Mouse (Mus musculus) left cerebral cortex, adult 18-20 months (tissue): ENCODE data around the gene Armh4. TPM values are rescaled to one million over a fixed set of nuclear protein-coding genes. Genes with fewer than 3 reads are reported as not detected.

Source experiments
- DNase-seq, 2 experiments: peaks; one replicate each; pipeline ENCODE4 v3.0.0; 2021 to 2022; ENCODE audit warnings: low spot score in 2 of 2, mixed read lengths in 1 of 2
- total RNA-seq, 2 experiments: library from RNA; stranded (reverse); gene quantifications; 2 replicates each; pipeline ENCODE4 v1.2.3; 2021

Gene Armh4
- total RNA-seq, 2 experiments from 2014 or later = 23.9 to 29.3 TPM

DNA sequence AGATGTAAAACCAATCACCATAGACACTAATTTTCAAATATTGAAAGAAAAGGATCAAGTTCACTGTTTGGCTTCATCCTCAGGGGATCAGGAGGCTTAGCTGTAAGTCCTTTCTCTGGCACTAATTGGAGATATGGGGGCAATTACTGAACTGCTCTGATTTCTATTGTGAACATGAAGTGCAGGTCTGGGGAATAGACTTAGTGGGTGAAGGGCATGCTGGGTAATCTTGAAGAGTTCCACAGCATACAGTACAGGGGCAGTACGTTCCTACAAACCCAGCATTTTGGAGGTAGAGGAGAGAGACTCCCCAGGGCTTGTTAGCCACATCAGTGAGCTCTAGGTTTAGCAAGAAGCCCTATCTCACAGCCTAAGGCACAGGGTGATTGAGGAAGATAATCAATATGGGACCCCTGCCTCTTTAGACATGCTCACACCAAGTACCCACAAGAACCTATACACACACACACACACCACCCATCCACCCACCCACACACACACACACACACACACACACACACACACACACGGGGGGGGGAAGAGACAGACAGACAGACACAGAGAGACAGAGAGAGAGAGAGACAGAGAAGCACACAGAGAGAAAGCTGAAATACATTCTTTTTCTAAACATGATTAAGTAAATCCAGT, 44.6 kb downstream of the Armh4 start:
- DNase-seq = no peak

DNA sequence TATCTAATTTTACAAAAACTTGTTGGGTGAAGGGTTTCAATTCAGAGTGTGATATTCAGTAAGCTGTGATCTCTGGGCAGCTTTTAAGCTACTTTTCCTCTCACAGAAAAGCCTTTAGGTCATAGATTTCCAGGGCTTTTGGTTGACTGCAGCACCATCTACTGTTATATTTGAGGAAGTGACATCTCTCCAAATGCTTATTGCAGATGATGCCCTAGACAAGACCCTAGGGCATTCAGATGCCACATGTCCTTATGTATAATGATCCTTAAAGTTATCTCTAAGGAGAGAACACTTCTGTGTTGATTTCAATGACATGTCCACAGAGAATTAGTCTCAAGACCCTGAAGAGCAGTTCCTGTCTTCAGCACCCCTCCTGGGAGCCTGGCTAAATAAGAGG, 49.2 kb downstream of the Armh4 start:
- no peak for DNase-seq

DNA sequence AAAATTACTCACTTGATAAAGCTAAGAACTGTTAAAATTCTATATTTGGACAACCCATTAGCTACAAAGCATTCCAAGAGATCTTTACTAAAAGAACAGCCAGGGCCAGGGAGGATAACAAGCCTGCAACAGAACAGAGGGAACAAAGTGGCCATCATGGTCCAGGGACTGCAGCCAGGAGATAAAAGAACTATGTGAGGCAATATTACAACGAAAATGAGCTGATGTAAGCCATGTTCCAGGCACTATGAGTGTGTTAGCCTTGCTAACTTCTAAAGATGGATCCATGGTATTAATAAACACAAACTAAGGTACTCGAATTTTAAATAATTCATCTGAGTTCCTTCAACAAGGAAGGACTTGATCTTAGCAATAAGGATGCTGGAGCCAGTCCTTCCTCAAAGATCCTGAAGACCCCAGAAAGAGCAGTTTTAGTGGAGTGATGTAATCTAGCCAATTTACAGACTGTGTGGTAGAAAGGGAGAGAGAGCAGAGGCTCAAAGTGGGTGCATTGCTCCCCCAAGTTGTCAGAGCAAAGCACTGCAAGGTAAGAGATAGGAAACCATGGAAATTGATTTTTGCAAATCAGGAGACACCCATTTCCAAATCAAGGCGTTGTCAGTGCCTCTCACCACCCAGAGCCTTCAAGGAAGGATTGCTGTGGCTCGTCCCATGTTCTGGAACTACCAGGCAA, 59.7 kb downstream of the Armh4 start:
- DNase-seq = no peak

DNA sequence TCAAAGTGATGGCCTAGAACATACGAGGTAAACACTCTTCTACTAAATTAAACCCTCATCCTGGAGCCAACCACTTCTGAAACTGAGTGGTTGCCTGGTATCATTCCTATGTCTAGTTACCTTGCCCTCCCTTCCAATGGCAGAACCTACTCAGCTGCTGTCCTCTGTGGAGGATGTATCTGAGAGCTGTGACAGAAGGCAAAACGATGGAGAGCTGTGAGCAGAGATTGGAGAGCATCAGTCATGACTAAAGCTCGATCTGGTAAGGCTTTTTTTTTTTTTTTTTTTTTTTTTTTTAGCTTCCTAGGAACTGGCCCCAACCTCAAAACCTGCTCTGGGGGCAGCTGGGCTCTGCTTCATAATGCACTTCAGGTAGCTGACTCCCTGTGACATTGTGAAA, 60.4 kb downstream of the Armh4 start:
- no peak for DNase-seq

DNA sequence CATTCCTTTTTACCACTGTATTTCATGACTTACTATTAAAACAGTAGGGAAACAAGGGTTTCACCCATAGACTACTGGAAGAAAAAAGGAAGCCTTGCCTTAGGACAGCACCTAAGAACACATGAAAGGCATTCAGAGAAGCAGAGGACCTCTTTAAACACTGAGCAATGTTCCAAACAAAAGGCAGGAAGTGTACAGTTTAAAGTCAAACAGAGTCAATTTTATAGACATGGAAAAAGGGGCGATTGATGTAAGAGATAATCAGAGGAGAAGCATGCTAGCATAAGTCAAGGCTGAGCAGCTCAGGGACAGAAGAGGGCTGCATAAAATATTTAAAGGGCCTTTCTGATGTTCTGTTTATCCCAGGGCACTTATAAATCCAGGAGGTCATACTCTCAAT, 61.9 kb downstream of the Armh4 start:
- no peak for DNase-seq

DNA sequence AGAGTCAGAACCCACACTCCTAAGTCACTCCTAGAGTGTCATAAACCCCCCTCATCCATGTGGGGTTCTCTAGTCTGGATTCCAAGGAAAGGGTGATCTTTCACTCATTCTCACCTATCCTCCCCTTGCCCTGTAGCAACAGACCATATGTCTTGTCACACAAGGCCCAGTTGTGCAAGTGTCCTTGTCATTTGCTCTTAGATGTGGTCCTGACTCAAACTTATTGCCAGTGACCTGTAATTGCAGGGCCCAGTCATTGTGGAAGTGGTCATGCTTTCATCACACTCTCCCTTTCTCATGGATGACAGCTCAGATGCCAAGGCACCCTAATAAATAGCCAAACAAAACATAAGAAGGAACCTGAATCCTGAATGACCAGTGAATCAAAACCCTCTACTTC, 63.5 kb downstream of the Armh4 start:
- no peak for DNase-seq

DNA sequence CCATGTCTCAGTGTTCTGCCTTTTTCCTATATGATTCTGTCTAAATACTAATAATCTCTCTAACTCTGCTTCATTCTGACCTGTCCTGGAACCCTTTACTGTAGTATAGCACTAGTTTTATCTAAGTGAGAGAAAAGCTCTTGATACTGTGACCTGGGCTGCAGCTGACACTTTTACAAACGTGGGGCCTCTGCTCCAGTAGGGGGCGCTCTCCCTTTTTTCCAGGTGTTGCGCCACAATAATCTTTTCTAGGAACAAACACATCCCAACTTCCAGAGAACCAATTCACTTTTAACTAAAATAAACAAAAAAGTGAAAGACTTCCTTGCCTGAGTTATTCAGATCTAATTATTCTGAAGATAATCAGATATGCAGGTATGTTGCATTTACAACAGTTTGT, 72.2 kb downstream of the Armh4 start:
- no peak for DNase-seq

DNA sequence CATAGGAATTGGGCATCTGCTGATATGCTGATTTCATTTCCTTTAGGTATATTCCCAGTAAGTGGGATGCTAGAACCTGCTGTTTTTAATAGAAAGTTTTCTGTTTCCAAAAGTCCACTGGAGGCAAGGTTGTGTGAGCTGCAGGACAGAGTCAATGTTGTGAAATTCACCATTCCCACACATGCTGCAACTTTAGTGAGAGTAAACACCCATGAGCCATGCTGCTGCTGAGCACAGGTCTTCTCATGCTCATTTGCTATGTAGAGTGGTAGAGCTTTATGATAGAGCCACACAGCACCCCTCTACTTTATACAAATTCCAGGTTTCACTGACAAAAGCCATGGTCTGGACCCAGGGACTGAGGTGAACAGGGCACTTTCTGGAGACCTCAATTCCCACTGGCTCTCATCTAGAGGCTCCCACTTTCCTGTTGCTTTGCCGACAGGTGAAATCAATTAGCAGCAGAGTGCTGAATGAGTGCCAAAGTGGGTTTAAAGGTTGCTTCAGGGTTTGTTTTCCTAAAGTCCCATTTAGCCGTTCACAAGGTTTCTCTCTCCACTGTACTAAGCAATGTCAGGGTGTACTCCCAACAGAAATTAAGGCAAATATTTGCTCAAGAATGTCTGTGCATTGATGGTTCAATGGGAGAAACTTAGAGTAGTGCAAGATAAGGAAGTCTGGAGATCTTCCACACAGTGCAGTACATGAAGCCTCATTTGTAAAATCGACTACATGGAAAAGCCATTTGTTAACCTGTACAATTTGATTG, 79.6 kb downstream of the Armh4 start:
- DNase-seq = no peak

DNA sequence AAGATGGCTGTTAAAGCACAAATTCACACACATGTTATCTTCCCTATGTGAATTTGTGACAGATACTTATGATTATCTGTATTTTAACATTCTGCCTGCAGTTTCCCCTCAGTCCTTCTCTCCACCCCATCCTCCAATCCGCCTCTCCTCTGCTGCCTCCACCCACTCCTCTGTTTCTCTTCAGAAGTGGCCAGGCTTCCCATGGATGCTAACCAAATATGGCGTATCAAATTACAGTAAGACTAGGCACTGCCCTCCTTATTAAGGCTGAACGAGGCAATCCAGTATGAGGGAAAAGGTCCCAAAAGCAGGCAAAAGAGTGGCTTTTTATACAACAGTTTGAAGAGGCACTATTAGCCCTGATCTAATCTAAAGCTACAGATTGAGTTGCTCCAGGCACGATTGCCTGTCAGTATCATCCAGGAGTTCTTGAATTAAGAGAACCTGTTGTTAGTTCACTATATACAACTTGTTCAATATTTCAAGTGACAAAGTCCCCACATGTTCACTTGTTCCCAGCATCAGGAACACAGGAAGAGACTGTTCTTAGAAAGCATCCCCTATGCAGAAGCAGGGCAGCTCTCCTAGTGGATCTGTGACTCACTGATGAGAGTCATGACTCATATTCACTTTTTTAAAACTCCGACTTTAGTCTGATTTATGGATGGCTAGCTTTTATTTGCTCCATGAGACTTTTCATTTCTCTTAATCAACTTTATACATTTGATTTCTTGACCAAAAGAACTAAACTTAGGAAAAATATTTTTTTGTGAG, 103.5 kb downstream of the Armh4 start:
- no peak for DNase-seq

DNA sequence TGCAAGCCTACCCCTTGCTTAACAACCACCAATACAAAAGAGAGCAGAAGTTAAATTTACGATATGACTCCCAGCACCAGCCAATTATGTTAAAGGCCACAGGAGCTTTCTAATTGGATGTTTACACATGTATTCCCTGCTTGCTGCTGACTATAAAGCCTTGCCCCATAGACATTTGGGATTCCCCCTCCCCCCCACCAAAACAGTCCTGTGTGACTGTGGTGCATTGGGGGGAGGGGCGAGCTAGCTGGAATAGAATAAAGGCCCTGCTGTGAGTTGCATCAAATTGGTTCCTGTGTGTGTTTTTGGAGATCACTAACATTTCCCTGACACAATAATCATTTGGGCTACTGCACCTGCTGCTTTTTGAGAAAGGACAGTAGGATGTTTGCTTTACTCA, 106.6 kb downstream of the Armh4 start:
- no peak for DNase-seq

DNA sequence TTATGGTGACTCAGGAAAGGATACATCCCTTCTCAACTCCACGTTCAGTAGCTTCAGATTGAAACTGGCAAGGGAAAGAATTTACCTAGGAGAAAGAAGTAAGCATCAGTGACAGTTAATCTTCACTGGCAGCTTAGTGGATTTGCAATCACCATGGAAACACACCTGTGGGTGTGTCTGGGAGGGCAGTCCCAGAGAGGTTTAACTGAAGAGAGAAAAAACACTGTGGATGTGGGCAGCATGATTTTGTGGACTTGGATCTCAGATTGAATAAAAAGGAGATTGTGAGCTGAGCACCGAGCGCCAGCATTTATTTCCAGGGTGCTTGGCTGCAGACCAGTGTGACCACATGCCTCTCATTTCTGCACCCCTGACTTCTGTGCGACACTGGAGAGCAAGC, 122.7 kb downstream of the Armh4 start:
- DNase-seq = no peak

DNA sequence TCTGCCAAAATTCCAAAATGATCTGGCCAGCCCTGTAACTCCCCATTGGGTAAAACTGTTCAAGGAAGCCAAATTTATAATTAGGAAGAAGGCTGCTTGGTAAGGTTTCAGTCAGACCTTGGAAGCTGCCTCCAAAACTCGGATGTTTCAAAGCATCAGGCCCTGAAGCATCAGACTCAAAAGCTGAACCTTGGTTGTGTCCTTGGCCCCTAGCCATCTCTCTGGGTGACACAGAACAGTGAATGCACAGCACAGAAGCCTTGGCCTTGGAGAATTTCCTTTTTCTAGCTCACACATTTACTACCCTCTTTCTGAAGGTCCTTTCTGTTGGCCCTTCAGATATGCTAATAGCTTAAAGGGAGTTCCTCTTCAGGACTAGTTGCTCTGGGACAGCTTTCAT, 134.0 kb downstream of the Armh4 start:
- no peak for DNase-seq

DNA sequence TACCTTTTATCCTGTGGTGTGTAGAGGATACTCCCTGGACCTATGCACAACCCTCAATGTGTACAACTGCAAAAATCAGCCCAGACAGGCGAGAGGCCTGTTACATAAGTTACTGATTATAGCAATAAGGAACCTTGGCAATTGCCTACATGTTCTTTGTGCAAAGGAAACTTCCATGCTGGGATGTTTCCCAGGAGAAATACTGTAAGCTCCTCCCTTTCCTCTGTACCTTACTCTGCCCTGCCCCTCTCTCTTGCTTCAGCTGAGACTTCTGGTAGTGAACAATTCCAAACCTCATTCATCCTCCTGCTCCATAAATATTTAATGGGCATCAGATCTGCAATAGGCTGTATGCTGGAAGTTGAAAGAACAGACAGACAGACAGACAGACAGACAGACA, 145.8 kb downstream of the Armh4 start:
- DNase-seq = peak in 1 of 2 experiments; percentile 2

DNA sequence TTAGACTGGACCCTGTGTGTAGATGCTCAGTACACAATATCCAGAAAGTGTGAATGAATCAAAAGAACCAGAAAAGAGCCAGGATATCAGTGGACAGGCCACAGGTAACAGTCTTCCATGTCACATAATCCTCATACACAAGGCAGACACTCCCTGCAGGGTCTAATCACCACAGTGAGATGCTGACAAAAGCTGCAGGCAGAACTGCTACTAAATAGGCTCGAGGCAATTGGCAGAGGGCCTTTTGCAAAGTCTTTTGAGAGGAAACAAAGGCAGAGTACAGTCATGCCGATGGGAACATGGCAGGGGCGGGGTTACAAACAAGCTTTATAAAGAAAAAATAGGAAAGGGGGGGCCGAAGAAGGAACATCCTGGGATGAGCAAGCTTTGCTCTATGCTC, 157.1 kb downstream of the Armh4 start:
- no peak for DNase-seq

Other genes starting within 250 kb of the Armh4 start
- not detected for gene Olfr722, start 118.6 kb upstream of the Armh4 start, total RNA-seq
- gene Olfr723, start 148.4 kb upstream of the Armh4 start, total RNA-seq = not detected
- gene Olfr724, start 179.9 kb upstream of the Armh4 start, total RNA-seq = not detected